Mouse (Mus musculus) lung, embryonic 15.5 days (tissue): ENCODE data around the gene Chchd3. TPM values are rescaled to one million over a fixed set of nuclear protein-coding genes. Genes with fewer than 3 reads are reported as not detected.

Experiments
- ATAC-seq: fragments of 200-750 bp; cut with Nextera tagmentation; 2 replicates; pipeline ENCODE4 v1.8.0; 2017; ENCODE audit warnings: moderate number of reproducible peaks, borderline replicate concordance; ENCODE audit not compliant: low FRiP score, low TSS enrichment; ENCODE audit errors: extremely low read depth
- H3K27ac ChIP-seq: fragments of 300-500 bp; sonication (generic); 2 replicates; pipeline ENCODE4 v1.5.1; 2015; ENCODE audit warnings: moderate library complexity, mild to moderate bottlenecking, inconsistent platforms
- H3K27me3 ChIP-seq: fragments of 300-500 bp; sonication (generic); 2 replicates; pipeline ENCODE4 v1.6.1; 2015; ENCODE audit warnings: inconsistent platforms
- H3K36me3 ChIP-seq: fragments of 300-500 bp; sonication (generic); 2 replicates; pipeline ENCODE4 v1.6.1; 2015; ENCODE audit warnings: inconsistent platforms
- H3K4me1 ChIP-seq: fragments of 300-500 bp; sonication (generic); 2 replicates; pipeline ENCODE4 v1.6.1; 2015; ENCODE audit warnings: inconsistent platforms
- H3K4me2 ChIP-seq: fragments of 300-500 bp; sonication (generic); 2 replicates; pipeline ENCODE4 v1.6.1; 2015; ENCODE audit warnings: inconsistent platforms, mild to moderate bottlenecking, moderate library complexity
- H3K4me3 ChIP-seq: fragments of 300-500 bp; sonication (generic); 2 replicates; pipeline ENCODE4 v1.5.1; 2015; ENCODE audit warnings: mild to moderate bottlenecking, inconsistent platforms
- H3K9ac ChIP-seq: fragments of 300-500 bp; sonication (generic); 2 replicates; pipeline ENCODE4 v1.6.1; 2015; ENCODE audit warnings: inconsistent platforms
- H3K9me3 ChIP-seq: fragments of 300-500 bp; sonication (generic); 2 replicates; pipeline ENCODE4 v1.6.1; 2016; ENCODE audit warnings: inconsistent platforms
- WGBS: fragments of 180-500 bp; shearing (Covaris S2); methylation state at CpG from one replicate; pipeline ENCODE4 v1.1.7; 2015; 5-methylcytosine and 5-hydroxymethylcytosine counted together
- polyA plus RNA-seq: library from polyadenylated mRNA; unstranded; fragments of >200 nt; fragmentation: Nextera tagmentation; extraction: Ambion mirVana; gene quantifications from 2 replicates; pipeline ENCODE4 v1.2.1, GENCODE M21; 2015

Gene Chchd3
- polyA plus RNA-seq, 1 experiment from 2014 or later = 103 TPM

DNA sequence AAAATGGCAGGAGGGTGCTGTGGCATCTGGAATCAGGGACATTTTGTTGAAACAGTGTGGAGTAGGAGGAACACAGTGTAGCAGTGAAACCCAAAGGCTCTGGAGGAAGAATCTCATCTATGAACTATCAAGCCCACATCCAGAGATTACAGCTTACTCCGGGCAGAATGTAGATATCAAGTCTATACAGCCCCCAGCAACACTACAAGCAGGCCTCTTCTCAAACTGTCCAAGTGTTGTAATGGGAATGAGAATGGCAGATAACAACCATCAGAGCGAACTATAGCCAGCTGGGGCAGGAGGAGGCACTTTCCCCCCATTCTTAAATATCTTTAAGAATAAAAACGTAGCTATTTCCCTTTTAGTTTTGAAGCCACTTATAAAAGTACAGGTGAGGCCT lies 266.9 kb downstream of the Chchd3 start:
- Histone ChIP-seq H3K9ac (no peak overlapping the region), H3K27me3 (no peaks in the 10 kb centered on the region), H3K4me3 (no peak overlapping the region), H3K36me3 (no peaks in the 10 kb centered on the region), H3K27ac (no peak overlapping the region), H3K9me3 (no peaks in the 10 kb centered on the region), H3K4me1 (no peaks in the 10 kb centered on the region), H3K4me2 (no peak overlapping the region)
- no peak for ATAC-seq
- 94% methylated on average over 3 of the region's 3 CpGs for WGBS

- WGBS = 74% methylated on average over 4 of the region's 4 CpGs
- H3K27me3 ChIP-seq = no peaks in the 10 kb centered on the region
- no peak overlapping the region for H3K9ac ChIP-seq
- no peaks in the 10 kb centered on the region for H3K9me3 ChIP-seq
- no peaks in the 10 kb centered on the region for H3K4me1 ChIP-seq
- H3K4me2 ChIP-seq = no peak overlapping the region
- ATAC-seq = no peak
- H3K36me3 ChIP-seq = no peaks in the 10 kb centered on the region
- H3K27ac ChIP-seq = no peak overlapping the region
- H3K4me3 ChIP-seq = no peak overlapping the region
These were observed 269.6 kb downstream of the Chchd3 start for GRCm38 (mm10) chr6:32790487-32790886.

GRCm38 (mm10) chr6:32787399-32787798 lies 272.7 kb downstream of the Chchd3 start:
- Histone ChIP-seq H3K9me3 (no peaks in the 10 kb centered on the region), H3K36me3 (no peaks in the 10 kb centered on the region), H3K4me1 (no peaks in the 10 kb centered on the region), H3K27me3 (no peaks in the 10 kb centered on the region), H3K4me3 (no peak overlapping the region), H3K27ac (no peak overlapping the region), H3K9ac (no peak overlapping the region), H3K4me2 (no peak overlapping the region)
- ATAC-seq = no peak
- 72% methylated on average over 1 of the region's 1 CpGs for WGBS

- 95% methylated on average over 5 of the region's 5 CpGs for WGBS
- Histone ChIP-seq H3K36me3 (no peaks in the 10 kb centered on the region), H3K4me1 (no peaks in the 10 kb centered on the region), H3K9me3 (no peaks in the 10 kb centered on the region), H3K9ac (no peak overlapping the region), H3K4me3 (no peak overlapping the region), H3K4me2 (no peak overlapping the region), H3K27me3 (no peaks in the 10 kb centered on the region), H3K27ac (no peak overlapping the region)
- ATAC-seq = no peak
These were observed 273.9 kb downstream of the Chchd3 start for GRCm38 (mm10) chr6:32786196-32786595.

DNA sequence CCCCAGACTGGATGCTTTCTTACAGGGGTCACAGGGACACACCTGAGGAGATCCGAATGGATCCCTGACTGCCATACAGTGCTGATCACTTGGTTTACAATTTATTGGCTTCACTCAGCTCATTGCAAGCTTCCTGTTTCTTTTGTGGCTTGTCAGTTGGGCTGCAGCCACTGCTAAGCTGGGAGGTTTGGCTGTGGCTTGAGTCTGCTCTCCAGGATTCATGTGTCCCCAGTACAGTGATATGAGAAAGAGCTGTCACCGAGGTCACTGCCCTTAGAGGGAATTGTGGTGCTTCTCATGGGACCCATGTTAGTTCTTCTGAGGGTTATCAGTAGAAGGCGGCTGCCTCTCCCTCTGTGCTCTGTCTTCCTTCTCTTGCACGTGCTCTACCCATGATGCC lies 277.0 kb downstream of the Chchd3 start:
- Histone ChIP-seq H3K9me3 (no peaks in the 10 kb centered on the region), H3K27me3 (no peaks in the 10 kb centered on the region), H3K4me1 (peaks cover 8% of the 10 kb centered on the region; the same call in 1 of the 2 replicates), H3K36me3 (no peaks in the 10 kb centered on the region), H3K27ac (no peak overlapping the region), H3K9ac (no peak overlapping the region), H3K4me3 (no peak overlapping the region), H3K4me2 (no peak overlapping the region)
- 73% methylated on average over 4 of the region's 4 CpGs for WGBS
- ATAC-seq = no peak

DNA sequence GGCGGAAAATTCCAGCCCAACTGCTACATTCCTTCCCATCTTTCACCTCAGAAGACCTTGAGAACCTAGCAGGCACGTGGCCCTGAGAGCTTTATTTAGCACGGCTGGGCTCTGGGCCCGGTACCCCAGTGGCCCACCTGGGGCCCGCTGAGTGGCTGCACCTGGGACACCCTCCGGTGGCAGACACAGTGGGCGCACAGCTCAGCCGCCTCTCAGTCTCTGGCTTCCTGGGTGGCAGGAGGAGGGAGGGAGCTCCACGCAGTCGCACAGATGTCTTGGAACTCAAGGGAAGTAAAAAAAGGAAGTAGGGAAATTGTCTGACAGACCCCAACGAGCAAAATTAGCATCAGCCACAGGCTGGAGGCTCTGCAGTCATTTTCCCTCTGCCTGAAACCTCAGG lies 279.5 kb downstream of the Chchd3 start:
- no peak overlapping the region for H3K4me3 ChIP-seq
- H3K27ac ChIP-seq = no peak overlapping the region
- H3K4me1 ChIP-seq = peaks cover 11% of the 10 kb centered on the region; the same call in 1 of the 2 replicates
- no peaks in the 10 kb centered on the region for H3K9me3 ChIP-seq
- H3K36me3 ChIP-seq = no peaks in the 10 kb centered on the region
- H3K4me2 ChIP-seq = peak overlapping the region; percentile 12
- H3K9ac ChIP-seq = no peak overlapping the region
- H3K27me3 ChIP-seq = no peaks in the 10 kb centered on the region
- WGBS = 16% methylated on average over 11 of the region's 11 CpGs
- ATAC-seq = peak; percentile 52; the same call in 1 of the 2 replicates

DNA sequence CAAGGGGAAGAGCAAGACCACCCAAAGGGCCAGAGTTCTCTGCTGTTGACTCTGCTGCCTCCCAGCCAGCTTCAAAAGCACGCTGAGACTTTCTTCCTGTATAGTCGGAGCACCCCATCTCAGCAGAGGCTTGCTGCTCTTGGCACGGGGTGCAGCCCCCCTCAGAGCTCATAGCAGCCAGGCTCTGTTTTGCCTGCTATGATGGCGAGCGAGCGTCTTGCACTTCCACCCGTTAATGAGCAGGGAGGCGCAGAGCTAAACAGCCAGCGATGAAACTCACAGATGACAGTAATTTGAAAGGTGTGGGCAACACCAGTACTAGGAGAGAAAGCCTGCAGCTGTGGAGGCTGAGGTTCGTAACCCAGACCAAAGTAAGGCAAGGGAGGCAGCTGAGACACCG lies 283.7 kb downstream of the Chchd3 start:
- H3K36me3 ChIP-seq = no peaks in the 10 kb centered on the region
- H3K9ac ChIP-seq = no peak overlapping the region
- no peaks in the 10 kb centered on the region for H3K27me3 ChIP-seq
- H3K27ac ChIP-seq = no peak overlapping the region
- H3K9me3 ChIP-seq = no peaks in the 10 kb centered on the region
- WGBS = 61% methylated on average over 11 of the region's 11 CpGs
- ATAC-seq = no peak
- no peak overlapping the region for H3K4me3 ChIP-seq
- peaks cover 22% of the 10 kb centered on the region; the same call in 1 of the 2 replicates for H3K4me1 ChIP-seq
- no peak overlapping the region for H3K4me2 ChIP-seq

DNA sequence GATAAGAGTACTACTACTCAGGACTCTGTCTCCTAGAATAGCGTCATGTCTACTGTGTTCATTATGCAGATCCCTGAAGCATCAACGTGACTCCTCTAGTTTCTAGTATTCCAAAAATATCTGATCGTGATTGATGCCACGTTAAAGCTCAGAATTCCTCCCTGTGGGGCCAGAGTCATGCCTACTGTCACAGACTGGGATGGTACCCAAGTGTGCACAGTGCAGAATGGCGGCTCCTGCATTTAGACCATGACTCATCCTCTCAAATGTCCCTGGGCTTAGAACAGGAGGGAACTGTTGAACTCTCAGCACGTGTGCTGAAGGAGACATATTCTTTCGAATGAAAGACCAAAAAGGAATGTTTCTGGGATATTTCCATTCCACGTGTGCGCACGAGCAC lies 305.5 kb downstream of the Chchd3 start:
- Histone ChIP-seq H3K27me3 (no peaks in the 10 kb centered on the region), H3K9ac (no peak overlapping the region), H3K9me3 (no peaks in the 10 kb centered on the region), H3K4me2 (no peak overlapping the region), H3K36me3 (no peaks in the 10 kb centered on the region), H3K27ac (no peak overlapping the region), H3K4me1 (no peaks in the 10 kb centered on the region), H3K4me3 (no peak overlapping the region)
- ATAC-seq = no peak
- 80% methylated on average over 10 of the region's 10 CpGs for WGBS

GRCm38 (mm10) chr6:32749821-32750220 lies 310.2 kb downstream of the Chchd3 start:
- H3K36me3 ChIP-seq = no peaks in the 10 kb centered on the region
- no peaks in the 10 kb centered on the region for H3K9me3 ChIP-seq
- WGBS = 95% methylated on average over 1 of the region's 1 CpGs
- no peaks in the 10 kb centered on the region for H3K27me3 ChIP-seq
- H3K4me3 ChIP-seq = no peak overlapping the region
- no peak overlapping the region for H3K27ac ChIP-seq
- H3K4me2 ChIP-seq = no peak overlapping the region
- ATAC-seq = no peak
- no peak overlapping the region for H3K9ac ChIP-seq
- no peaks in the 10 kb centered on the region for H3K4me1 ChIP-seq

DNA sequence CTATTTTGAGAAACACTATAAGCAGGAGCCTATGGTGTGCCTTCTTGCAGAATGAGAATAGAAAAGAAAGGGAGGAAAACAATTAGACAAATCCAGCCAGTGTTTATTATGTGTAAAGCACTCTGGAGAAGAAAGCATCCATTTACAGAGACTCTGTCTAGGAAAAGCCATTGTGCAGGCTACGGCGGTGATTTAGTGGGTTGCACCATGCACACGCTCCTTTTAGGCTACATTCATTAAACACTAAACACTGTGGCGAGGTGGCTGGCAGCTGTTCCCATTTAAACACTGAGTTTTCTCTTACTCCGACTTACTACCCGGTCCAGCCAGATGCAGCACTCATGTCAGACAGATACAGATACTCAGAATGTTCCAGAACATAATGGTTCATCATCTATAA lies 311.3 kb downstream of the Chchd3 start:
- Histone ChIP-seq H3K4me2 (no peak overlapping the region), H3K9me3 (no peaks in the 10 kb centered on the region), H3K9ac (no peak overlapping the region), H3K36me3 (no peaks in the 10 kb centered on the region), H3K27me3 (no peaks in the 10 kb centered on the region), H3K27ac (no peak overlapping the region), H3K4me1 (no peaks in the 10 kb centered on the region), H3K4me3 (no peak overlapping the region)
- no peak for ATAC-seq
- 74% methylated on average over 6 of the region's 6 CpGs for WGBS

DNA sequence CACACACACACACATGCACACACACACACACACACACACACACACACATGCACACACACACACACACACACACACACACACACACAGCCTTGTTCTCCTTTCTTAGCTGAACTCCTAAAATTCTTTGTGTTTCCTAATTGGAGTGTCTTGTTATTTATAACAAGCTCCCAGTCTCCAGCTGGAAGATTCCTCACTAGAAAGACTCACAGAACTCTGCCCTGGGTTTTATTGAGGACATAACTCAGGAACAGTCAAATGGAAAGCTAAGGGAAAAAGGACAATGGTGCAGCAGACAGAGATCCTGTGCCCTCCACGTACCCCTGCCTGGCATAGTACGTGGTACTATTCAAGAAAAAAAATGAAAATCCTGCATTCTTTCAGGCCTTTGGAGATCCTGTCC lies 312.7 kb downstream of the Chchd3 start:
- Histone ChIP-seq H3K4me3 (no peak overlapping the region), H3K27ac (no peak overlapping the region), H3K4me1 (no peaks in the 10 kb centered on the region), H3K36me3 (no peaks in the 10 kb centered on the region), H3K4me2 (no peak overlapping the region), H3K9me3 (no peaks in the 10 kb centered on the region), H3K27me3 (no peaks in the 10 kb centered on the region), H3K9ac (no peak overlapping the region)
- WGBS = 78% methylated on average over 2 of the region's 2 CpGs
- ATAC-seq = no peak
